Comparison of ENCODE assay signal across 14 mouse cellular contexts in the genomic region with DNA sequence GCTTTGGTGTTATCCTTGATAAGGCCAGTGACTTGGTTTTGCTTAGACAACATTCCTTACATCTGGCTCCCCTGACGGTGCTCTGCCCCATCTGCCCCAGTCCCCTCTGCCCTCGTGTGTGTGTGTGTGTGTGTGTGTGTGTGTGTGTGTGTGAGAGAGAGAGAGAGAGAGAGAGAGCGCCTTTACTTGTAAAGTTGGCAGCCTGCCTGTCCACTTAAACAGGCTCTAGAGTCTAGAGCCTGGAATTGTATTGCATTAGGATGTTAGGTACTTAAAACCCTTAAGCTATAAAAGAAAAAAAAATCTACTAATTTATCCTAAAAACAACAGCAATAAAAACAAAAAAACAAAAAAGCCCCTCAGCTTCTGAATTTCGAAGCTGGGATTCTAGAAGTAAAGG. TPM values are rescaled to one million over a fixed set of nuclear protein-coding genes. Genes with fewer than 3 reads are reported as not detected.
A peak's percentile ranks its signal among the peaks of the same experiment; 100 is the strongest.
DNase-seq lines count a peak whose midpoint lies in the region; ATAC-seq and TF ChIP-seq lines count a peak whose summit lies in the region.
"Had no signal": no experiment of that assay in that cellular context is flagged by ENCODE, and none has a peak within 500 bp of the region (broad histone marks: within the 10 kb centered on the region; RNA-seq: fewer than 3 reads in every experiment).

No protein-coding gene starts in this region.

- peaks cover 36% of the 10 kb centered on the region for H3K4me1 ChIP-seq in heart, embryonic 10.5 days
- H3K4me1 ChIP-seq in kidney, postnatal 0 days (replicated peaks; ENCODE audit: insufficient read depth, low read length): 0 out of 2 replicates have a peak, but pooled peaks cover 3% of the 10 kb centered on the region
- H3K4me1 ChIP-seq in kidney, adult 2 months (ENCODE audit: control insufficient read depth, insufficient read depth, low read length): no peaks in the 10 kb centered on the region; the same call in 1 of the 2 replicates
- H3K4me1 ChIP-seq in lung, embryonic 16.5 days (replicated peaks; ENCODE audit: control insufficient read depth, insufficient read depth, low read length): peaks cover 8% of the 10 kb centered on the region
- H3K4me1 ChIP-seq in neural tube, embryonic 13.5 days (replicated peaks): peaks cover 38% of the 10 kb centered on the region
- H3K4me1 ChIP-seq: liver, embryonic 12.5 days had no signal

- TF ChIP-seq CTCF in kidney, postnatal 0 days (IDR thresholded peaks at IDR 0.05; ENCODE audit: low read depth): no peak
- no peak for TF ChIP-seq CTCF in kidney, adult 2 months (conservative IDR thresholded peaks at IDR 0.05; ENCODE audit: insufficient read depth, insufficient read length, low read depth, low read length)

- 0 out of 2 replicates have a peak overlapping the region, but pooled peaks have one; percentile 12 for H3K4me3 ChIP-seq in heart, embryonic 10.5 days
- no peak overlapping the region for H3K4me3 ChIP-seq in kidney, postnatal 0 days (replicated peaks; ENCODE audit: low read depth, low read length)
- H3K4me3 ChIP-seq in kidney, adult 2 months (ENCODE audit: insufficient read depth, low read depth, low read length): no peak overlapping the region
- no peak overlapping the region for H3K4me3 ChIP-seq in lung, embryonic 16.5 days (ENCODE audit: low read length)
- no peak overlapping the region for H3K4me3 ChIP-seq in neural tube, embryonic 13.5 days
- H3K4me3 ChIP-seq: liver, embryonic 12.5 days had no signal

- no peak overlapping the region for H3K4me2 ChIP-seq in kidney, postnatal 0 days (ENCODE audit: low read length)
- H3K4me2 ChIP-seq in lung, embryonic 16.5 days (ENCODE audit: low read depth, low read length): no peak overlapping the region
- no peak overlapping the region for H3K4me2 ChIP-seq in neural tube, embryonic 13.5 days
- H3K4me2 ChIP-seq: liver, embryonic 12.5 days had no signal

- no peaks in the 10 kb centered on the region for H3K36me3 ChIP-seq in heart, embryonic 10.5 days
- no peaks in the 10 kb centered on the region for H3K36me3 ChIP-seq in kidney, postnatal 0 days (ENCODE audit: insufficient read depth, low read length)
- no peaks in the 10 kb centered on the region for H3K36me3 ChIP-seq in kidney, adult 2 months (ENCODE audit: control insufficient read depth, insufficient read depth, low read length)
- no peaks in the 10 kb centered on the region for H3K36me3 ChIP-seq in lung, embryonic 16.5 days (ENCODE audit: control insufficient read depth, insufficient read depth, low read length)
- no peaks in the 10 kb centered on the region for H3K36me3 ChIP-seq in neural tube, embryonic 13.5 days
- H3K36me3 ChIP-seq: liver, embryonic 12.5 days had no signal

- H3K9me3 ChIP-seq in heart, embryonic 10.5 days: no peaks in the 10 kb centered on the region
- H3K9me3 ChIP-seq in kidney, postnatal 0 days (replicated peaks; ENCODE audit: low read length): no peaks in the 10 kb centered on the region
- H3K9me3 ChIP-seq in lung, embryonic 16.5 days (ENCODE audit: control insufficient read depth, low read length): no peaks in the 10 kb centered on the region
- no peaks in the 10 kb centered on the region for H3K9me3 ChIP-seq in neural tube, embryonic 13.5 days
- H3K9me3 ChIP-seq: liver, embryonic 12.5 days had no signal

- no peak for DNase-seq in heart, embryonic 10.5 days (ENCODE audit: low spot score)
- DNase-seq in heart, adult 18-20 months: no peak
- DNase-seq in kidney, postnatal 0 days (ENCODE audit: low spot score): peak; percentile 16
- DNase-seq in kidney, adult 2 months: no peak
- DNase-seq in MN1 (ENCODE audit: low spot score): no peak
- DNase-seq in urinary bladder, postnatal 4 days (ENCODE audit: low spot score in 2 of 2): no peak
- DNase-seq: adrenal gland, adult 2 months; cerebellum, adult 8-10 months; right cerebral cortex, adult 18-20 months; spleen, adult 18-20 months; thymus, postnatal 36 days had no signal

- H3K9ac ChIP-seq in kidney, postnatal 0 days (ENCODE audit: low read depth, low read length): no peak overlapping the region
- H3K9ac ChIP-seq in lung, embryonic 16.5 days (ENCODE audit: low read length): no peak overlapping the region
- no peak overlapping the region for H3K9ac ChIP-seq in neural tube, embryonic 13.5 days
- H3K9ac ChIP-seq: liver, embryonic 12.5 days had no signal

- H3K27me3 ChIP-seq in heart, embryonic 10.5 days (ENCODE audit: insufficient read depth, poor library complexity, severe bottlenecking): no peaks in the 10 kb centered on the region
- H3K27me3 ChIP-seq in kidney, postnatal 0 days (ENCODE audit: insufficient read depth, low read length): no peaks in the 10 kb centered on the region
- no peaks in the 10 kb centered on the region for H3K27me3 ChIP-seq in kidney, adult 2 months (replicated peaks; ENCODE audit: control insufficient read depth, insufficient read depth, low read length)
- no peaks in the 10 kb centered on the region for H3K27me3 ChIP-seq in lung, embryonic 16.5 days (ENCODE audit: control insufficient read depth, insufficient read depth, low read depth, low read length)
- H3K27me3 ChIP-seq in neural tube, embryonic 13.5 days: no peaks in the 10 kb centered on the region
- H3K27me3 ChIP-seq: liver, embryonic 12.5 days had no signal

- H3K27ac ChIP-seq in heart, embryonic 10.5 days: peak overlapping the region; percentile 47; the same call in 1 of the 2 replicates
- no peak overlapping the region for H3K27ac ChIP-seq in kidney, postnatal 0 days
- no peak overlapping the region for H3K27ac ChIP-seq in kidney, adult 2 months (ENCODE audit: insufficient read depth, low read depth, low read length)
- no peak overlapping the region for H3K27ac ChIP-seq in lung, embryonic 16.5 days (ENCODE audit: low read length)
- peak overlapping the region; percentile 39; the same call in 1 of the 2 replicates for H3K27ac ChIP-seq in neural tube, embryonic 13.5 days (replicated peaks)
- H3K27ac ChIP-seq: liver, embryonic 12.5 days had no signal

- WGBS in heart, embryonic 10.5 days: 27% methylated on average over 4 of the region's 4 CpGs
- WGBS in kidney, postnatal 0 days: 37% methylated on average over 4 of the region's 4 CpGs
- 30% methylated on average over 4 of the region's 4 CpGs for WGBS in kidney, adult 2 months
- 27% methylated on average over 4 of the region's 4 CpGs for WGBS in lung, embryonic 16.5 days
- WGBS in neural tube, embryonic 13.5 days: 34% methylated on average over 4 of the region's 4 CpGs

- no peak for ATAC-seq in kidney, postnatal 0 days (replicated peaks; ENCODE audit: low FRiP score, low read depth)
- peak; percentile 40; the same call in 1 of the 2 replicates for ATAC-seq in lung, embryonic 16.5 days (ENCODE audit: low read depth)
- no peak for ATAC-seq in neural tube, embryonic 13.5 days (ENCODE audit: low read depth)
- ATAC-seq: liver, embryonic 12.5 days had no signal

- no peak for TF ChIP-seq POLR2A in kidney, adult 2 months (IDR thresholded peaks at IDR 0.05; ENCODE audit: low read depth, low read length)

RNA-seq across cellular contexts. Expression of gene Clstn1, which starts 15.2 kb away (rescaled TPM):
- polyA plus RNA-seq in heart, embryonic 10.5 days (2016; fragmentation: Nextera tagmentation; extraction: Ambion mirVana): 19.1 and 23.3 TPM in 2 replicates
- total RNA-seq in heart, adult 18-20 months (2021): 10 to 100 TPM; 96.1 to 96.2 TPM
- polyA plus RNA-seq in kidney, postnatal 0 days (2015; fragmentation: Nextera tagmentation; extraction: Ambion mirVana): 40.7 and 43.9 TPM in 2 replicates
- polyA plus RNA-seq in kidney, adult 2 months (2012; rRNA removed): 44.9 and 46.3 TPM in 2 replicates
- polyA plus RNA-seq in lung, embryonic 16.5 days (2015; fragmentation: Nextera tagmentation; extraction: Ambion mirVana): 13.6 and 15.3 TPM in 2 replicates
- polyA plus RNA-seq in neural tube, embryonic 13.5 days (2015; fragmentation: Nextera tagmentation; extraction: Ambion mirVana): 131 and 142 TPM in 2 replicates

Comparison
In these comparisons a context has a peak if more than half of its experiments do, and no peak if none do; other contexts are left out.
1. H3K27ac ChIP-seq: peak in heart, embryonic 10.5 days (single experiment) and neural tube, embryonic 13.5 days (single experiment); none in kidney, postnatal 0 days (single experiment), kidney, adult 2 months (single experiment) and lung, embryonic 16.5 days (single experiment).